Mouse (Mus musculus): ENCODE data around the gene Olfr930.

Gene Olfr930

GRCm38 (mm10) chr9:38929509-38929908 is at the start of gene Olfr930:
TSS of gene Olfr930 (plus strand) at chr9:38929809.
- DNase-seq = no peak

DNA sequence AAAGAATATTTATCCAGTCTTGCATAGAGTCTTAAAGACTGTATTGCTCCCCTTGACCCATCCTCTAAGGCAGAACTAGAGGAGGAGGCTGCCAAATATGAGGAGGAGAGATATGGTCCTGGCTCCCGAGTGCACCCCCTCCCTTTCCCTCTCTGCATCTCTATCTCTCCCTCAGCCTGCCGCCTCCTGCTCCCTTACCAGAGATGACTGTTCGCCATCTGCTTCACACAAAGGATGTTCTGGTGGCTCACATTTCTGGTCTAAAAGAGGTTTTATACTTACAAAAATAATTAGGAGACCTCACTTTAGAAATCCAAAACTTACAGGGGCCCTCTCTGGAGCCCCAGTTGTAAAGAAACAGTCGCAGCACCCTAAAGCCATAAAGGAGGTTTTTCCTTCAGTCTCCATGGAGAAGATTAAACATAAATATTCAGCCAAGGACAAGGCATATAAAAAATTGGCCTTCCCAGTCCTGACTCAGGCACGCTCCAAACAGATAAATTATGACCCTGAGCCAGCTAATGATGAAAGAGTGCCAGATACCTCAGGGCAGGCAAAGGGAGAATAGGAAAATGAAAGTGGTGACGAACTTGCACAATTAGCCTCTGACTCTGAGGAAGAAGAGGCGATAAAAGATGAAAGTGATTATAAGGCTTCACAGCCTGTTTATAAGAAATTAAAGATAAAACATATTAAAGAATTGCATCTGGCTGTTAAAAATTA is 24.0 kb downstream of the Olfr930 start:
- no peak for DNase-seq

DNA sequence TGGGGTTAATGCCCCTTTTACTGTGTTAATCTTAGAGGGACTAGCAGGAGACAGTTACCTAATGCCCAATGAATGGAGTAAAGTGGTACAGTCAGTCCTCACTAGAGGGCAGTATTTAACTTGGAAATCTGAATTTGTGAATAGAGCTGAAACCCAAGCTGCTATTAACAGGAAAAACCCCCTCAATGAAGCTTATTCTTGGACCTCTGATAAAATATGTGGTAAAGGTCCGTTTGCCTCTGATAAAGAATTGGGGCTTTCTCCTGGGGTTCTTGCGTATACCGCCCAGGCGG is 24.5 kb downstream of the Olfr930 start:
- DNase-seq = no peak

GRCm38 (mm10) chr9:38972013-38972412 is 42.4 kb downstream of the Olfr930 start, which contains the start of gene Olfr933:
TSS of gene Olfr933 (plus strand) at chr9:38972313.
- no peak for DNase-seq

All from lung, adult 18-20 months (tissue).